Mouse (Mus musculus) erythroblast, embryonic 14.5 days (primary cell): ENCODE results near the gene Clmp. TPM values are rescaled to one million over a fixed set of nuclear protein-coding genes. Genes with fewer than 3 reads are reported as not detected.
"Not testable (repeated sequence)": the region's sequence is repeated elsewhere in the genome, so short reads cannot be mapped to it uniquely, and the experiment has no call there.

Source experiments
- H3K27me3 ChIP-seq: 2 replicates; pipeline ENCODE4 v1.6.1; 2012; ENCODE audit warnings: inconsistent platforms; ENCODE audit not compliant: control insufficient read depth
- H3K36me3 ChIP-seq: 2 replicates; pipeline ENCODE4 v1.6.1; 2012; ENCODE audit warnings: mild to moderate bottlenecking, inconsistent platforms; ENCODE audit not compliant: control insufficient read depth
- H3K4me1 ChIP-seq: 2 replicates; pipeline ENCODE4 v1.6.1; 2012; ENCODE audit warnings: inconsistent platforms; ENCODE audit not compliant: control insufficient read depth
- H3K4me3 ChIP-seq: replicated peaks from 2 replicates; pipeline ENCODE3; 2012; ENCODE audit warnings: moderate library complexity, mild to moderate bottlenecking, inconsistent platforms
- H3K9me3 ChIP-seq: 2 replicates; pipeline ENCODE4 v1.6.1; 2012; ENCODE audit warnings: low read length, inconsistent platforms, mixed read lengths; ENCODE audit not compliant: control insufficient read depth
- GATA1 ChIP-seq: IDR thresholded peaks from 2 replicates; pipeline ENCODE4 v1.6.1; 2012; ENCODE audit warnings: low read length, inconsistent platforms, mixed read lengths
- TAL1 ChIP-seq: IDR thresholded peaks from 3 replicates; pipeline ENCODE4 v1.6.1; 2012; ENCODE audit warnings: low read length, inconsistent platforms, mixed read lengths
- polyA plus RNA-seq: library from polyadenylated mRNA; stranded (reverse); fragments of >175 nt; gene quantifications from 2 replicates; pipeline ENCODE4 v1.2.3, GENCODE M21; 2012

The Clmp gene
- polyA plus RNA-seq, 1 experiment, result not detected

- Histone ChIP-seq H3K36me3 (no peaks in the 10 kb centered on the region), H3K9me3 (no peaks in the 10 kb centered on the region), H3K4me3 (no peak overlapping the region), H3K4me1 (no peaks in the 10 kb centered on the region), H3K27me3 (no peaks in the 10 kb centered on the region)
- TF ChIP-seq TAL1 (no peak), GATA1 (no peak)
Observed at GRCm38 (mm10) chr9:40764887-40765580, 79.3 kb downstream of the Clmp start.

GRCm38 (mm10) chr9:40765581-40765940 is 79.8 kb downstream of the Clmp start:
- Histone ChIP-seq H3K4me1 (no peaks in the 10 kb centered on the region), H3K9me3 (no peaks in the 10 kb centered on the region), H3K36me3 (no peaks in the 10 kb centered on the region), H3K4me3 (no peak overlapping the region), H3K27me3 (no peaks in the 10 kb centered on the region)
- TF ChIP-seq GATA1 (no peak), TAL1 (no peak)

- no peaks in the 10 kb centered on the region for H3K9me3 ChIP-seq
- H3K4me1 ChIP-seq, result no peaks in the 10 kb centered on the region
- H3K4me3 ChIP-seq, result no peak overlapping the region
- TF ChIP-seq GATA1, result no peak
- TF ChIP-seq TAL1, result no peak
- H3K27me3 ChIP-seq, result no peaks in the 10 kb centered on the region
- H3K36me3 ChIP-seq, result no peaks in the 10 kb centered on the region
Observed at GRCm38 (mm10) chr9:40766058-40766605, 80.4 kb downstream of the Clmp start.

GRCm38 (mm10) chr9:40767946-40768345 is 82.2 kb downstream of the Clmp start:
- no peak overlapping the region for H3K4me3 ChIP-seq
- H3K4me1 ChIP-seq, result no peaks in the 10 kb centered on the region
- H3K27me3 ChIP-seq, result no peaks in the 10 kb centered on the region
- H3K9me3 ChIP-seq, result no peaks in the 10 kb centered on the region
- no peaks in the 10 kb centered on the region for H3K36me3 ChIP-seq
- no peak for TF ChIP-seq GATA1
- TF ChIP-seq TAL1, result no peak

- no peaks in the 10 kb centered on the region for H3K27me3 ChIP-seq
- no peak overlapping the region for H3K4me3 ChIP-seq
- no peaks in the 10 kb centered on the region for H3K4me1 ChIP-seq
- no peaks in the 10 kb centered on the region for H3K9me3 ChIP-seq
- H3K36me3 ChIP-seq, result no peaks in the 10 kb centered on the region
- no peak for TF ChIP-seq GATA1
- TF ChIP-seq TAL1, result no peak
Observed at GRCm38 (mm10) chr9:40772246-40772645, 86.5 kb downstream of the Clmp start.

GRCm38 (mm10) chr9:40773142-40773541 is 87.4 kb downstream of the Clmp start:
- not testable (repeated sequence) for H3K4me1 ChIP-seq, H3K27me3 ChIP-seq, H3K9me3 ChIP-seq, H3K4me3 ChIP-seq, H3K36me3 ChIP-seq

- no peaks in the 10 kb centered on the region for H3K9me3 ChIP-seq
- H3K4me3 ChIP-seq, result no peak overlapping the region
- TF ChIP-seq GATA1, result no peak
- TF ChIP-seq TAL1, result no peak
- H3K4me1 ChIP-seq, result no peaks in the 10 kb centered on the region
- no peaks in the 10 kb centered on the region for H3K36me3 ChIP-seq
- no peaks in the 10 kb centered on the region for H3K27me3 ChIP-seq
Observed at GRCm38 (mm10) chr9:40773869-40774268, 88.1 kb downstream of the Clmp start.

GRCm38 (mm10) chr9:40776044-40776443 is 90.3 kb downstream of the Clmp start:
- Histone ChIP-seq H3K36me3 (no peaks in the 10 kb centered on the region), H3K4me1 (no peaks in the 10 kb centered on the region), H3K4me3 (no peak overlapping the region), H3K9me3 (no peaks in the 10 kb centered on the region), H3K27me3 (peaks cover 7% of the 10 kb centered on the region)
- no peak for TF ChIP-seq TAL1
- TF ChIP-seq GATA1, result no peak

GRCm38 (mm10) chr9:40776459-40777248 is 90.9 kb downstream of the Clmp start:
- Histone ChIP-seq H3K27me3 (peaks cover 13% of the 10 kb centered on the region), H3K4me3 (no peak overlapping the region), H3K9me3 (no peaks in the 10 kb centered on the region), H3K4me1 (no peaks in the 10 kb centered on the region), H3K36me3 (no peaks in the 10 kb centered on the region)
- TF ChIP-seq GATA1 (no peak), TAL1 (no peak)
